Mouse (Mus musculus) heart, embryonic 14.5 days (tissue): Measurements from ENCODE around the gene Atrnl1. TPM values are rescaled to one million over a fixed set of nuclear protein-coding genes. Genes with fewer than 3 reads are reported as not detected.

Experiments
- ATAC-seq: fragments of 200-750 bp; cut with Nextera tagmentation; 2 replicates; pipeline ENCODE4 v1.8.0; 2017; ENCODE audit warnings: low read depth, moderate TSS enrichment; ENCODE audit not compliant: insufficient number of reproducible peaks, insufficient read depth, low FRiP score
- H3K27ac ChIP-seq, 2 experiments: fragments of 200-500 bp in 1 of 2; fragments of 300-500 bp in 1 of 2; sonication (generic) in 1 of 2; replicated peaks in 1 of 2; 2 replicates each; pipeline ENCODE4 v1.5.1; 2012 to 2014; ENCODE audit warnings: low read depth in 2 of 2, low read length in 2 of 2, control low read depth in 1 of 2, mild to moderate bottlenecking in 1 of 2, mixed read lengths in 1 of 2; ENCODE audit not compliant: control insufficient read depth in 1 of 2, insufficient read depth in 1 of 2
- H3K27me3 ChIP-seq: fragments of 300-500 bp; sonication (generic); 2 replicates; pipeline ENCODE4 v1.6.1; 2014; ENCODE audit warnings: mild to moderate bottlenecking, low read length, control low read depth; ENCODE audit not compliant: control insufficient read depth, insufficient read depth
- H3K36me3 ChIP-seq: fragments of 300-500 bp; sonication (generic); 2 replicates; pipeline ENCODE4 v1.6.1; 2014; ENCODE audit warnings: mild to moderate bottlenecking, control low read depth, low read length, mixed read lengths; ENCODE audit not compliant: control insufficient read depth, insufficient read depth
- H3K4me1 ChIP-seq, 2 experiments: fragments of 200-500 bp in 1 of 2; fragments of 300-500 bp in 1 of 2; sonication (generic) in 1 of 2; 2 replicates each; pipeline ENCODE4 v1.6.1; 2012 to 2014; ENCODE audit warnings: low read length in 2 of 2, control low read depth in 1 of 2, mixed read lengths in 1 of 2; ENCODE audit not compliant: control insufficient read depth in 2 of 2, insufficient read depth in 2 of 2
- H3K4me2 ChIP-seq: fragments of 300-500 bp; sonication (generic); 2 replicates; pipeline ENCODE4 v1.6.1; 2014; ENCODE audit warnings: mild to moderate bottlenecking, low read length
- H3K4me3 ChIP-seq, 2 experiments: fragments of 200-500 bp in 1 of 2; fragments of 300-500 bp in 1 of 2; sonication (generic) in 1 of 2; 2 replicates each; pipeline ENCODE4 v1.5.1; 2012 to 2014; ENCODE audit warnings: low read length in 2 of 2, mild to moderate bottlenecking in 2 of 2, control low read depth in 1 of 2, low read depth in 1 of 2, moderate library complexity in 1 of 2; ENCODE audit not compliant: control insufficient read depth in 1 of 2, insufficient read depth in 1 of 2
- H3K9ac ChIP-seq: fragments of 300-500 bp; sonication (generic); 2 replicates; pipeline ENCODE4 v1.6.1; 2014; ENCODE audit warnings: mild to moderate bottlenecking, low read length
- H3K9me3 ChIP-seq: fragments of 300-500 bp; sonication (generic); 2 replicates; pipeline ENCODE4 v1.6.1; 2016; ENCODE audit warnings: low read length, control low read depth; ENCODE audit not compliant: control insufficient read depth
- WGBS: fragments of 180-500 bp; shearing (Covaris S2); extraction: QIAGEN DNeasy Blood & Tissue Kit; methylation state at CpG from one replicate; pipeline ENCODE4 v1.1.7; 2014; 5-methylcytosine and 5-hydroxymethylcytosine counted together
- polyA plus RNA-seq: library from polyadenylated mRNA; unstranded; fragments of >200 nt; fragmentation: Nextera tagmentation; extraction: Ambion mirVana; gene quantifications from 2 replicates; pipeline ENCODE4 v1.2.1, GENCODE M21; 2014

Gene Atrnl1
- polyA plus RNA-seq, 1 experiment from 2014 or later, result 4.2 TPM

- Histone ChIP-seq H3K9me3 (no peaks in the 10 kb centered on the region), H3K9ac (no peak overlapping the region), H3K4me2 (no peak overlapping the region), H3K27me3 (no peaks in the 10 kb centered on the region), H3K4me1 (peaks cover 21 to 44% of the 10 kb centered on the region in 2 experiments), H3K4me3 (no peak overlapping the region), H3K36me3 (no peaks in the 10 kb centered on the region), H3K27ac (no peak overlapping the region; a peak in 1 of 4 replicates)
- ATAC-seq, result no peak
- WGBS, result 52% methylated on average over 2 of the region's 2 CpGs
These were observed 454.7 kb downstream of the Atrnl1 start for GRCm38 (mm10) chr19:58065514-58065913.

GRCm38 (mm10) chr19:58068114-58068513, 457.3 kb downstream of the Atrnl1 start:
- H3K36me3 ChIP-seq, result no peaks in the 10 kb centered on the region
- H3K9ac ChIP-seq, result no peak overlapping the region
- no peak overlapping the region for H3K4me2 ChIP-seq
- WGBS, result 84% methylated on average over 2 of the region's 2 CpGs
- H3K9me3 ChIP-seq, result no peaks in the 10 kb centered on the region
- H3K27ac ChIP-seq, result no peak overlapping the region
- peaks cover 13 to 28% of the 10 kb centered on the region in 2 experiments for H3K4me1 ChIP-seq
- no peak for ATAC-seq
- H3K4me3 ChIP-seq, result no peak overlapping the region
- H3K27me3 ChIP-seq, result no peaks in the 10 kb centered on the region

- Histone ChIP-seq H3K4me2 (no peak overlapping the region), H3K36me3 (no peaks in the 10 kb centered on the region), H3K27me3 (no peaks in the 10 kb centered on the region), H3K9me3 (no peaks in the 10 kb centered on the region), H3K9ac (no peak overlapping the region), H3K27ac (no peak overlapping the region), H3K4me1 (peaks cover 13 to 21% of the 10 kb centered on the region in 2 experiments), H3K4me3 (no peak overlapping the region)
- ATAC-seq, result no peak
- WGBS, result 80% methylated on average over 2 of the region's 2 CpGs
These were observed 458.1 kb downstream of the Atrnl1 start for GRCm38 (mm10) chr19:58068958-58069357.

GRCm38 (mm10) chr19:58072404-58072803, 461.6 kb downstream of the Atrnl1 start:
- Histone ChIP-seq H3K27ac (no peak overlapping the region), H3K4me3 (no peak overlapping the region), H3K9me3 (no peaks in the 10 kb centered on the region), H3K27me3 (no peaks in the 10 kb centered on the region), H3K4me1 (peaks cover 3% of the 10 kb centered on the region in 2 experiments; a peak in 1 of 4 replicates), H3K4me2 (no peak overlapping the region), H3K9ac (no peak overlapping the region), H3K36me3 (no peaks in the 10 kb centered on the region)
- no peak for ATAC-seq
- 71% methylated on average over 5 of the region's 5 CpGs for WGBS

- no peak overlapping the region for H3K27ac ChIP-seq
- H3K36me3 ChIP-seq, result no peaks in the 10 kb centered on the region
- H3K4me2 ChIP-seq, result no peak overlapping the region
- no peaks in the 10 kb centered on the region for H3K27me3 ChIP-seq
- H3K4me1 ChIP-seq, result peaks cover 3% of the 10 kb centered on the region in 2 experiments; a peak in 1 of 4 replicates
- ATAC-seq, result no peak
- H3K9me3 ChIP-seq, result no peaks in the 10 kb centered on the region
- WGBS, result 77% methylated on average over 9 of the region's 9 CpGs
- no peak overlapping the region for H3K4me3 ChIP-seq
- no peak overlapping the region for H3K9ac ChIP-seq
These were observed 462.0 kb downstream of the Atrnl1 start for GRCm38 (mm10) chr19:58072846-58073245.

GRCm38 (mm10) chr19:58075252-58075651, 464.4 kb downstream of the Atrnl1 start:
- Histone ChIP-seq H3K36me3 (no peaks in the 10 kb centered on the region), H3K4me3 (no peak overlapping the region), H3K4me1 (peaks cover 0 to 3% of the 10 kb centered on the region in 2 experiments; a peak in 1 of 4 replicates), H3K27me3 (no peaks in the 10 kb centered on the region), H3K9me3 (no peaks in the 10 kb centered on the region), H3K4me2 (no peak overlapping the region), H3K27ac (no peak overlapping the region), H3K9ac (no peak overlapping the region)
- no peak for ATAC-seq
- whole genome bisulfite sequencing, result 75% methylated on average over 6 of the region's 6 CpGs

- ATAC-seq, result no peak
- H3K4me1 ChIP-seq, result peaks cover 0 to 3% of the 10 kb centered on the region in 2 experiments; a peak in 1 of 4 replicates
- no peak overlapping the region for H3K4me3 ChIP-seq
- H3K36me3 ChIP-seq, result no peaks in the 10 kb centered on the region
- no peak overlapping the region for H3K27ac ChIP-seq
- H3K9ac ChIP-seq, result no peak overlapping the region
- no peaks in the 10 kb centered on the region for H3K27me3 ChIP-seq
- 80% methylated on average over 14 of the region's 14 CpGs for WGBS
- H3K4me2 ChIP-seq, result no peak overlapping the region
- H3K9me3 ChIP-seq, result no peaks in the 10 kb centered on the region
These were observed 466.1 kb downstream of the Atrnl1 start for GRCm38 (mm10) chr19:58076961-58077371.

- H3K4me2 ChIP-seq, result no peak overlapping the region
- no peak for ATAC-seq
- no peaks in the 10 kb centered on the region for H3K27me3 ChIP-seq
- H3K4me3 ChIP-seq, result no peak overlapping the region
- no peak overlapping the region for H3K27ac ChIP-seq
- no peak overlapping the region for H3K9ac ChIP-seq
- no peaks in the 10 kb centered on the region for H3K9me3 ChIP-seq
- H3K36me3 ChIP-seq, result no peaks in the 10 kb centered on the region
- 87% methylated on average over 10 of the region's 10 CpGs for WGBS
- peaks cover 0 to 3% of the 10 kb centered on the region in 2 experiments; a peak in 1 of 4 replicates for H3K4me1 ChIP-seq
These were observed 466.8 kb downstream of the Atrnl1 start for GRCm38 (mm10) chr19:58077529-58078070.
